Mouse (Mus musculus) embryonic facial prominence, embryonic 11.5 days (tissue): ENCODE measurements around the gene Ywhae. TPM values are rescaled to one million over a fixed set of nuclear protein-coding genes. Genes with fewer than 3 reads are reported as not detected.
"Not testable (repeated sequence)": the region's sequence is repeated elsewhere in the genome, so short reads cannot be mapped to it uniquely, and the experiment has no call there.

Experiments used
- ATAC-seq: fragments of 200-750 bp; cut with Nextera tagmentation; replicated peaks from 2 replicates; pipeline ENCODE4 v1.8.0; 2017; ENCODE audit warnings: low read depth; ENCODE audit not compliant: insufficient number of reproducible peaks, low FRiP score, low TSS enrichment
- DNase-seq: peaks from one replicate; pipeline ENCODE4 v3.0.0-alpha.2; 2015; ENCODE audit warnings: low spot score
- H3K27ac ChIP-seq: fragments of 300-500 bp; sonication (generic); replicated peaks from 2 replicates; pipeline ENCODE4 v1.5.1; 2014; ENCODE audit warnings: mild to moderate bottlenecking, low read depth, low read length, control low read depth
- H3K27me3 ChIP-seq: fragments of 300-500 bp; sonication (generic); 2 replicates; pipeline ENCODE4 v1.6.1; 2014; ENCODE audit warnings: mild to moderate bottlenecking, low read length, moderate library complexity, mixed read lengths; ENCODE audit not compliant: control insufficient read depth, insufficient read depth
- H3K36me3 ChIP-seq: fragments of 300-500 bp; sonication (generic); replicated peaks from 2 replicates; pipeline ENCODE4 v1.6.1; 2014; ENCODE audit warnings: low read depth, mild to moderate bottlenecking, low read length, moderate library complexity, mixed read lengths; ENCODE audit not compliant: control insufficient read depth, insufficient read depth
- H3K4me1 ChIP-seq: fragments of 300-500 bp; sonication (generic); 2 replicates; pipeline ENCODE4 v1.6.1; 2014; ENCODE audit warnings: low read length, mixed read lengths; ENCODE audit not compliant: control insufficient read depth, insufficient read depth
- H3K4me2 ChIP-seq: fragments of 300-500 bp; sonication (generic); 2 replicates; pipeline ENCODE4 v1.6.1; 2014; ENCODE audit warnings: low read depth, mild to moderate bottlenecking, control low read depth, low read length, moderate library complexity
- H3K4me3 ChIP-seq: fragments of 300-500 bp; sonication (generic); 2 replicates; pipeline ENCODE4 v1.5.1; 2014; ENCODE audit warnings: low read depth, low read length, control low read depth
- H3K9ac ChIP-seq: fragments of 300-500 bp; sonication (generic); replicated peaks from 2 replicates; pipeline ENCODE4 v1.6.1; 2014; ENCODE audit warnings: mild to moderate bottlenecking, control low read depth, low read length
- H3K9me3 ChIP-seq: fragments of 300-500 bp; sonication (generic); replicated peaks from 2 replicates; pipeline ENCODE4 v1.6.1; 2016; ENCODE audit warnings: mild to moderate bottlenecking, low read length, inconsistent platforms, mixed read lengths; ENCODE audit not compliant: control insufficient read depth
- WGBS: fragments of 180-500 bp; shearing (Covaris S2); extraction: QIAGEN DNeasy Blood & Tissue Kit; methylation state at CpG from one replicate; pipeline ENCODE4 v1.1.7; 2014; 5-methylcytosine and 5-hydroxymethylcytosine counted together
- polyA plus RNA-seq: library from polyadenylated mRNA; unstranded; fragments of >200 nt; fragmentation: Nextera tagmentation; extraction: Ambion mirVana; gene quantifications from 2 replicates; pipeline ENCODE4 v1.2.1, GENCODE M21; 2014

Gene Ywhae
- polyA plus RNA-seq, 1 experiment from 2014 or later = 1,672 TPM

GRCm38 (mm10) chr11:75727168-75727567, 5.5 kb upstream of the Ywhae start:
- H3K36me3 ChIP-seq = no peaks in the 10 kb centered on the region
- no peak overlapping the region for H3K4me2 ChIP-seq
- no peak overlapping the region for H3K27ac ChIP-seq
- DNase-seq (no peak), ATAC-seq (no peak)
- 0 out of 2 replicates have a peak, but pooled peaks cover 2% of the 10 kb centered on the region for H3K4me1 ChIP-seq
- H3K4me3 ChIP-seq = no peak overlapping the region
- 72% methylated on average over 2 of the region's 2 CpGs for WGBS
- no peaks in the 10 kb centered on the region for H3K9me3 ChIP-seq
- H3K9ac ChIP-seq = no peak overlapping the region
- no peaks in the 10 kb centered on the region for H3K27me3 ChIP-seq

GRCm38 (mm10) chr11:75727659-75728058, 5.0 kb upstream of the Ywhae start:
- H3K9ac ChIP-seq, H3K9me3 ChIP-seq, ATAC-seq, H3K36me3 ChIP-seq, DNase-seq, H3K4me2 ChIP-seq, H3K4me3 ChIP-seq, H3K27me3 ChIP-seq, H3K27ac ChIP-seq, H3K4me1 ChIP-seq: not testable (repeated sequence)
- WGBS = 93% methylated on average over 6 of the region's 6 CpGs

GRCm38 (mm10) chr11:75733227-75733940, 715 bp downstream of the Ywhae start:
- Histone ChIP-seq H3K27me3 (no peaks in the 10 kb centered on the region), H3K9me3 (no peaks in the 10 kb centered on the region), H3K4me1 (0 out of 2 replicates have a peak, but pooled peaks cover 4% of the 10 kb centered on the region), H3K36me3 (no peaks in the 10 kb centered on the region; the same call in 1 of the 2 replicates), H3K4me2 (peak overlapping the region; percentile 78), H3K9ac (peak overlapping the region; percentile 100), H3K4me3 (peak overlapping the region; percentile 95), H3K27ac (peak overlapping the region; percentile 97)
- ATAC-seq (no peak; the same call in 1 of the 2 replicates), DNase-seq (peak; percentile 68)
- WGBS = under 1% methylated on average over 47 of the region's 52 CpGs

GRCm38 (mm10) chr11:75735462-75736252, 3.0 kb downstream of the Ywhae start:
- H3K36me3 ChIP-seq = no peaks in the 10 kb centered on the region; the same call in 1 of the 2 replicates
- 94% methylated on average over 5 of the region's 5 CpGs for WGBS
- peak overlapping the region; percentile 95; the same call in 1 of the 2 replicates for H3K4me3 ChIP-seq
- no peak overlapping the region; the same call in 1 of the 2 replicates for H3K4me2 ChIP-seq
- DNase-seq (no peak), ATAC-seq (no peak)
- no peak overlapping the region for H3K27ac ChIP-seq
- H3K9me3 ChIP-seq = no peaks in the 10 kb centered on the region
- H3K4me1 ChIP-seq = 0 out of 2 replicates have a peak, but pooled peaks cover 4% of the 10 kb centered on the region
- H3K27me3 ChIP-seq = no peaks in the 10 kb centered on the region
- no peak overlapping the region for H3K9ac ChIP-seq

- Histone ChIP-seq H3K4me1 (0 out of 2 replicates have a peak, but pooled peaks cover 2% of the 10 kb centered on the region), H3K4me2 (no peak overlapping the region), H3K9me3 (no peaks in the 10 kb centered on the region), H3K4me3 (no peak overlapping the region), H3K9ac (no peak overlapping the region), H3K36me3 (no peaks in the 10 kb centered on the region; the same call in 1 of the 2 replicates), H3K27me3 (no peaks in the 10 kb centered on the region), H3K27ac (no peak overlapping the region)
- no peak for ATAC-seq
- DNase-seq = no peak
- WGBS = 64% methylated on average over 3 of the region's 3 CpGs
These were observed 4.3 kb downstream of the Ywhae start for GRCm38 (mm10) chr11:75736978-75737377.

GRCm38 (mm10) chr11:75737806-75738476, 5.3 kb downstream of the Ywhae start:
- Histone ChIP-seq H3K9me3 (no peaks in the 10 kb centered on the region), H3K27me3 (no peaks in the 10 kb centered on the region), H3K9ac (no peak overlapping the region), H3K27ac (no peak overlapping the region), H3K4me3 (no peak overlapping the region), H3K36me3 (no peaks in the 10 kb centered on the region; the same call in 1 of the 2 replicates), H3K4me1 (0 out of 2 replicates have a peak, but pooled peaks cover 2% of the 10 kb centered on the region), H3K4me2 (no peak overlapping the region)
- WGBS = 87% methylated on average over 2 of the region's 2 CpGs
- DNase-seq (no peak), ATAC-seq (no peak)

GRCm38 (mm10) chr11:75738477-75738821, 5.8 kb downstream of the Ywhae start:
- Histone ChIP-seq H3K4me1 (0 out of 2 replicates have a peak, but pooled peaks cover 2% of the 10 kb centered on the region), H3K4me2 (no peak overlapping the region), H3K27ac (no peak overlapping the region), H3K9ac (no peak overlapping the region), H3K9me3 (no peaks in the 10 kb centered on the region), H3K36me3 (no peaks in the 10 kb centered on the region; the same call in 1 of the 2 replicates), H3K27me3 (no peaks in the 10 kb centered on the region), H3K4me3 (no peak overlapping the region)
- ATAC-seq (no peak), DNase-seq (no peak)
- WGBS = 91% methylated on average over 7 of the region's 7 CpGs
